Mouse (Mus musculus): ENCODE measurements around the gene Rpl36a.

The Rpl36a gene

GRCm38 (mm10) chrX:134599922-134600565 is 14.6 kb downstream of the Rpl36a start:
- peak; percentile 71 for DNase-seq (ENCODE audit: low read depth, low spot score)

GRCm38 (mm10) chrX:134600659-134601379 is 15.4 kb downstream of the Rpl36a start, which contains the start of the genes Gla and Hnrnph2:
Gene Gla, minus strand, starts transcription at chrX:134601125.
Gene Hnrnph2, plus strand, starts transcription at chrX:134601179.
- DNase-seq (ENCODE audit: low read depth, low spot score) = peak; percentile 99

- DNase-seq (ENCODE audit: low read depth, low spot score) = peak; percentile 60
Observed at GRCm38 (mm10) chrX:134601380-134602120, 16.1 kb downstream of the Rpl36a start.

GRCm38 (mm10) chrX:134609472-134609871 is 24.0 kb downstream of the Rpl36a start:
- DNase-seq (ENCODE audit: low read depth, low spot score) = peak; percentile 68

GRCm38 (mm10) chrX:134610984-134611383 is 25.5 kb downstream of the Rpl36a start:
- DNase-seq (ENCODE audit: low read depth, low spot score) = no peak

GRCm38 (mm10) chrX:134612285-134612959 is 27.0 kb downstream of the Rpl36a start:
- peak; percentile 47 for DNase-seq (ENCODE audit: low read depth, low spot score)

- no peak for DNase-seq (ENCODE audit: low read depth, low spot score)
Observed at GRCm38 (mm10) chrX:134614306-134614705, 28.9 kb downstream of the Rpl36a start.

- no peak for DNase-seq (ENCODE audit: low read depth, low spot score)
Observed at GRCm38 (mm10) chrX:134619695-134620094, 34.2 kb downstream of the Rpl36a start.

- no peak for DNase-seq (ENCODE audit: low read depth, low spot score)
Observed at GRCm38 (mm10) chrX:134620254-134620865, 34.9 kb downstream of the Rpl36a start.

- DNase-seq (ENCODE audit: low read depth, low spot score) = no peak
Observed at GRCm38 (mm10) chrX:134621685-134622084, 36.2 kb downstream of the Rpl36a start.

GRCm38 (mm10) chrX:134623350-134623749 is 37.9 kb downstream of the Rpl36a start:
- DNase-seq (ENCODE audit: low read depth, low spot score) = no peak

GRCm38 (mm10) chrX:134628200-134628599 is 42.7 kb downstream of the Rpl36a start:
- DNase-seq (ENCODE audit: low read depth, low spot score) = no peak

- DNase-seq (ENCODE audit: low read depth, low spot score) = no peak
Observed at GRCm38 (mm10) chrX:134632710-134633109, 47.3 kb downstream of the Rpl36a start.

- no peak for DNase-seq (ENCODE audit: low read depth, low spot score)
Observed at GRCm38 (mm10) chrX:134635111-134635510, 49.7 kb downstream of the Rpl36a start.

- no peak for DNase-seq (ENCODE audit: low read depth, low spot score)
Observed at GRCm38 (mm10) chrX:134635860-134636259, 50.4 kb downstream of the Rpl36a start.
